Mouse (Mus musculus) neural tube, embryonic 14.5 days (tissue): ENCODE data around the gene Adcy3. TPM values are rescaled to one million over a fixed set of nuclear protein-coding genes. Genes with fewer than 3 reads are reported as not detected.

Experiments used
- ATAC-seq: fragments of 200-750 bp; cut with Nextera tagmentation; 2 replicates; pipeline ENCODE4 v1.8.0; 2017; ENCODE audit warnings: low read depth, mild to moderate bottlenecking, moderate TSS enrichment, moderate library complexity
- H3K27ac ChIP-seq: fragments of 300-500 bp; sonication (generic); 2 replicates; pipeline ENCODE4 v1.5.1; 2014; ENCODE audit warnings: low read depth, mild to moderate bottlenecking, control low read depth, low read length, moderate library complexity, mixed read lengths
- H3K27me3 ChIP-seq: fragments of 300-500 bp; sonication (generic); 2 replicates; pipeline ENCODE4 v1.6.1; 2014; ENCODE audit warnings: low read length; ENCODE audit not compliant: control insufficient read depth, insufficient read depth
- H3K36me3 ChIP-seq: fragments of 300-500 bp; sonication (generic); 2 replicates; pipeline ENCODE4 v1.6.1; 2014; ENCODE audit warnings: low read length, mixed read lengths; ENCODE audit not compliant: control insufficient read depth, insufficient read depth
- H3K4me1 ChIP-seq: fragments of 300-500 bp; sonication (generic); 2 replicates; pipeline ENCODE4 v1.6.1; 2014; ENCODE audit warnings: low read length; ENCODE audit not compliant: control insufficient read depth, insufficient read depth
- H3K4me2 ChIP-seq: fragments of 300-500 bp; sonication (generic); 2 replicates; pipeline ENCODE4 v1.6.1; 2014; ENCODE audit warnings: mild to moderate bottlenecking, low read depth, low read length, control low read depth
- H3K4me3 ChIP-seq: fragments of 300-500 bp; sonication (generic); 2 replicates; pipeline ENCODE4 v1.5.1; 2014; ENCODE audit warnings: low read depth, low read length, control low read depth, mixed read lengths
- H3K9ac ChIP-seq: fragments of 300-500 bp; sonication (generic); replicated peaks from 2 replicates; pipeline ENCODE4 v1.6.1; 2014; ENCODE audit warnings: low read depth, mild to moderate bottlenecking, control low read depth, low read length, mixed read lengths
- H3K9me3 ChIP-seq: fragments of 300-500 bp; sonication (generic); 2 replicates; pipeline ENCODE4 v1.6.1; 2016; ENCODE audit warnings: low read length; ENCODE audit not compliant: control insufficient read depth
- WGBS: fragments of 180-500 bp; shearing (Covaris S2); extraction: QIAGEN DNeasy Blood & Tissue Kit; methylation state at CpG from one replicate; pipeline ENCODE4 v1.1.7; 2014; 5-methylcytosine and 5-hydroxymethylcytosine counted together
- polyA plus RNA-seq: library from polyadenylated mRNA; unstranded; fragments of >200 nt; fragmentation: Nextera tagmentation; extraction: Ambion mirVana; gene quantifications from 2 replicates; pipeline ENCODE4 v1.2.1, GENCODE M21; 2014

Gene Adcy3
- polyA plus RNA-seq, 1 experiment from 2014 or later = 9.7 TPM

DNA sequence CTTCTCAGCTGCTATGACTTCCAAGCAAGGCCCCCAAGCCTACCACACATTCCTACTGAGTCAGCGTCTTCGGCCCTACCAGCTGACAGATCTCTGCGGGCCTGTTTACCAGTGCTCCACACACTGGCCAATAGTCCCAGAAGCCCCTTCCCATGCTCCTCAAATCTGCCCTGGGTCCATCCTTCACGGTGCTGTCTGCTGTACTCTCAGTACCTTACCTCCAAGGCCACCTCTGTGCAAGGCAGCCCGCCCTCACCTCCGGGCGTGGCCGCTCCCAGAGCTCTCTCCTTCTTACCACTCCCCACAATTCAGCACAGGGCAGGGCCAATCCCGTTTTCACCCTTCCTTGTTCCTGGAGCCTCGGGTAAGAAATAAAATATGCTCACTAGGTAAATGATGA lies 112.8 kb downstream of the Adcy3 start:
- Histone ChIP-seq H3K27ac (no peak overlapping the region), H3K9ac (no peak overlapping the region), H3K9me3 (no peaks in the 10 kb centered on the region), H3K4me2 (no peak overlapping the region), H3K36me3 (0 out of 2 replicates have a peak, but pooled peaks cover 3% of the 10 kb centered on the region), H3K4me3 (no peak overlapping the region), H3K4me1 (no peaks in the 10 kb centered on the region), H3K27me3 (no peaks in the 10 kb centered on the region)
- no peak for ATAC-seq
- WGBS = 85% methylated on average over 10 of the region's 10 CpGs

DNA sequence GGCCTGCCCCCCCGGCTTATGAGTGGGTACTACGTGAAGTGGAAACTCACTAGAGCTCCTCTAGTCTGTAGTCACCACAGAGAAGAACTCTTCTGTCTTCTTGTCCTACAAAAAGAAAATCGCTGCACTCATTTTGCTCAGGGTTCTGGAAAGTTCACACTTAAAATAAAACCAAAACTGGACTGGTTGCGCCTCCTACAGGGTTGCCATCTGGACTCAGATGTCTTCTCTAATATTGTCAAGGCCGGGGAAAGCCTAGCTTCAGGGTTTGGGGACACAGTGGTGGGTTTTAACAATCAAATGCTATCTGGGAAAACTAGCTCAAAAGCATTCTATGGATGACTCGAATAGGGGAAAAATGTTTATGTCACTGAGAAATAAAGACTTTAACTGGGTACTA lies 116.9 kb downstream of the Adcy3 start:
- H3K27ac ChIP-seq = no peak overlapping the region
- no peak overlapping the region for H3K4me2 ChIP-seq
- ATAC-seq = no peak
- H3K36me3 ChIP-seq = peaks cover 15% of the 10 kb centered on the region
- no peaks in the 10 kb centered on the region for H3K9me3 ChIP-seq
- H3K27me3 ChIP-seq = no peaks in the 10 kb centered on the region
- no peaks in the 10 kb centered on the region for H3K4me1 ChIP-seq
- H3K9ac ChIP-seq = no peak overlapping the region
- 95% methylated on average over 6 of the region's 6 CpGs for WGBS
- no peak overlapping the region for H3K4me3 ChIP-seq

DNA sequence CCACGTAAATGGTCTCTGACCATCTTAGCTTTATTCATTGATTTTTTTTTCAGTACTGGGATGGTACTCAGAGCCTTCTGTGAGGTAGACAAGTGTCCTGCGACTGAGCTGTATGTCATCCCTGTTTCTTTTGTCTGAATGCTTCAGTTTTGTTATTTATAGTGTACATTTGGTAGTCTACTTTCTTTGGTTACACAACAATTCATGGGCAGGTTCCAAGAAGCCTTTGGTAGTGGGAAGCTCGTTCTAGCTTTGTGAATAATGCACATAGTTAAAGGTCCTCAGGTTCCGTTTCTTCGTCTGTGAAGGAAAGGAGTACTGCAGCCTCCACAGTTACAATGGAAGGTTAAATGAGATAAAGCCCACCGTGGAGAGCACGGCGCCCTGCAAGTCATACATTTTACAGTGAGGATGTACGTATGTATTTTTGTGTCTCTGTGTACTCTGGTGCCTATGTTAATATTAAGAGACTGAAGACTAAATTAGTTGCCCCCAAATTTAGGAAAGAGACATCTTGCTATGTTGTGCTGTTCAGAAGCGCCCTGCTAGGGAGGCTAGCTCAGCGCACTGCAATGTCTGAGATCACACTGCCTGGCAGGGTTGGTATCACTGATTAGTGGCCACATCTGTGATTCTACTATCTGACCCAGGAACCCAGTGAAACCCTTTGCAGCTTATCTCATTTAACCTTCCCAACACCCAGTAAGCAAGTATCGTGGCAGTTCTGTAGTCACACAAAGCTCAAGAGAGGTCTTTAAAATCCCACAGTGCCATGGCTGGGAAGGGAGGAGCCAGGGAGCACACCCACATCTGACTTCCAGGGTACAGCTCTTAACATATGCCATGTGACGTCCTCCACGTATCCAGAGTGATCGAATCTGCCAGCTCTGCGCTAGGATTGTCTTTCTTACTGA lies 120.1 kb downstream of the Adcy3 start:
- no peaks in the 10 kb centered on the region for H3K4me1 ChIP-seq
- H3K4me3 ChIP-seq = no peak overlapping the region
- no peak for ATAC-seq
- WGBS = 92% methylated on average over 16 of the region's 16 CpGs
- H3K36me3 ChIP-seq = peaks cover 15% of the 10 kb centered on the region
- H3K27ac ChIP-seq = no peak overlapping the region
- no peaks in the 10 kb centered on the region for H3K27me3 ChIP-seq
- no peak overlapping the region for H3K4me2 ChIP-seq
- H3K9me3 ChIP-seq = no peaks in the 10 kb centered on the region
- H3K9ac ChIP-seq = no peak overlapping the region

Other genes starting within 250 kb of the Adcy3 start
- gene Pomc, start 178.2 kb upstream of the Adcy3 start, polyA plus RNA-seq = 4.5 and 4.8 TPM in 2 replicates
- 33.1 and 39.8 TPM in 2 replicates for gene Efr3b, start 94.2 kb upstream of the Adcy3 start, polyA plus RNA-seq
- 21.6 and 25.6 TPM in 2 replicates for gene Dnajc27, start 50.5 kb upstream of the Adcy3 start, polyA plus RNA-seq
- gene Ptrhd1, start 100.9 kb downstream of the Adcy3 start, polyA plus RNA-seq = 6.4 and 7.6 TPM in 2 replicates
- gene Cenpo, start 101.2 kb downstream of the Adcy3 start, polyA plus RNA-seq = 7.5 and 8.6 TPM in 2 replicates